Mouse (Mus musculus): ENCODE measurements at regions not wholly inside any gene's neighbourhood (a gene's known extent, or its start where the extent isn't known, plus 50 kb on each side); places are given as distances from the start of the nearest gene placed in this dataset.

GRCm38 (mm10) chr8:53954476-53955158, 122.8 kb upstream of the Vegfc start:
- H3K9ac ChIP-seq, result no peak overlapping the region
- no peaks in the 10 kb centered on the region for H3K27me3 ChIP-seq (ENCODE audit: insufficient read depth, low read length)
- DNase-seq (no peak), ATAC-seq (no peak)
- H3K9me3 ChIP-seq (ENCODE audit: low read length), result no peaks in the 10 kb centered on the region
- no peaks in the 10 kb centered on the region for H3K36me3 ChIP-seq (ENCODE audit: insufficient read depth)
- no peak overlapping the region for H3K4me2 ChIP-seq (ENCODE audit: low read depth)
- no peak overlapping the region for H3K4me3 ChIP-seq (ENCODE audit: low read depth, low read length)
- 51% methylated on average over 4 of the region's 4 CpGs for WGBS
- H3K4me1 ChIP-seq (ENCODE audit: insufficient read depth), result no peaks in the 10 kb centered on the region
- TF ChIP-seq CTCF (IDR thresholded peaks at IDR 0.05; ENCODE audit: low read depth), result no peak
- H3K27ac ChIP-seq (ENCODE audit: low read depth, low read length), result no peak overlapping the region

GRCm38 (mm10) chr8:53956148-53956547, 121.3 kb upstream of the Vegfc start:
- Histone ChIP-seq H3K36me3 (ENCODE audit: insufficient read depth) (no peaks in the 10 kb centered on the region), H3K4me3 (ENCODE audit: low read depth, low read length) (no peak overlapping the region), H3K9ac (no peak overlapping the region), H3K27me3 (ENCODE audit: insufficient read depth, low read length) (no peaks in the 10 kb centered on the region), H3K4me2 (ENCODE audit: low read depth) (no peak overlapping the region), H3K27ac (ENCODE audit: low read depth, low read length) (no peak overlapping the region), H3K4me1 (ENCODE audit: insufficient read depth) (no peaks in the 10 kb centered on the region), H3K9me3 (ENCODE audit: low read length) (no peaks in the 10 kb centered on the region)
- TF ChIP-seq CTCF (IDR thresholded peaks at IDR 0.05; ENCODE audit: low read depth), result no peak
- DNase-seq (no peak), ATAC-seq (no peak)
- 34% methylated on average over 2 of the region's 2 CpGs for WGBS

- TF ChIP-seq CTCF (IDR thresholded peaks at IDR 0.05; ENCODE audit: low read depth), result no peak
- Histone ChIP-seq H3K4me1 (ENCODE audit: insufficient read depth) (no peaks in the 10 kb centered on the region), H3K36me3 (ENCODE audit: insufficient read depth) (no peaks in the 10 kb centered on the region), H3K4me2 (ENCODE audit: low read depth) (no peak overlapping the region), H3K27me3 (ENCODE audit: insufficient read depth, low read length) (no peaks in the 10 kb centered on the region), H3K9ac (no peak overlapping the region), H3K9me3 (ENCODE audit: low read length) (no peaks in the 10 kb centered on the region), H3K4me3 (ENCODE audit: low read depth, low read length) (no peak overlapping the region), H3K27ac (ENCODE audit: low read depth, low read length) (no peak overlapping the region)
- ATAC-seq (no peak), DNase-seq (no peak)
- 84% methylated on average over 1 of the region's 1 CpGs for WGBS
These were observed 118.9 kb upstream of the Vegfc start for GRCm38 (mm10) chr8:53958548-53958947.

GRCm38 (mm10) chr8:53962993-53963392, 114.4 kb upstream of the Vegfc start:
- no peak for ATAC-seq
- no peak for TF ChIP-seq CTCF (IDR thresholded peaks at IDR 0.05; ENCODE audit: low read depth)
- Histone ChIP-seq H3K27me3 (ENCODE audit: insufficient read depth, low read length) (no peaks in the 10 kb centered on the region), H3K9ac (no peak overlapping the region), H3K27ac (ENCODE audit: low read depth, low read length) (no peak overlapping the region), H3K4me2 (ENCODE audit: low read depth) (no peak overlapping the region), H3K9me3 (ENCODE audit: low read length) (no peaks in the 10 kb centered on the region), H3K36me3 (ENCODE audit: insufficient read depth) (no peaks in the 10 kb centered on the region), H3K4me1 (ENCODE audit: insufficient read depth) (no peaks in the 10 kb centered on the region), H3K4me3 (ENCODE audit: low read depth, low read length) (no peak overlapping the region)
- 95% methylated on average over 1 of the region's 1 CpGs for WGBS
- no peak for DNase-seq

GRCm38 (mm10) chr8:53984296-53984695, 93.1 kb upstream of the Vegfc start:
- 91% methylated on average over 2 of the region's 2 CpGs for WGBS

GRCm38 (mm10) chr8:53985685-53986084, 91.7 kb upstream of the Vegfc start:
- H3K4me1 ChIP-seq (ENCODE audit: insufficient read depth), result no peaks in the 10 kb centered on the region
- WGBS, result 98% methylated on average over 1 of the region's 1 CpGs
- H3K36me3 ChIP-seq (ENCODE audit: insufficient read depth), result no peaks in the 10 kb centered on the region
- no peaks in the 10 kb centered on the region for H3K9me3 ChIP-seq (ENCODE audit: low read length)
- H3K27me3 ChIP-seq (ENCODE audit: insufficient read depth, low read length), result no peaks in the 10 kb centered on the region
- no peak for TF ChIP-seq CTCF (IDR thresholded peaks at IDR 0.05; ENCODE audit: low read depth)
- no peak overlapping the region for H3K9ac ChIP-seq
- no peak overlapping the region for H3K4me3 ChIP-seq (ENCODE audit: low read depth, low read length)
- ATAC-seq (no peak), DNase-seq (no peak)
- no peak overlapping the region for H3K4me2 ChIP-seq (ENCODE audit: low read depth)
- H3K27ac ChIP-seq (ENCODE audit: low read depth, low read length), result no peak overlapping the region

More at GRCm38 (mm10) chr8:53984296-53984695, 93.1 kb upstream of the Vegfc start:
- Histone ChIP-seq H3K4me3 (ENCODE audit: low read depth, low read length) (no peak overlapping the region), H3K4me2 (ENCODE audit: low read depth) (no peak overlapping the region), H3K9me3 (ENCODE audit: low read length) (no peaks in the 10 kb centered on the region), H3K27ac (ENCODE audit: low read depth, low read length) (no peak overlapping the region), H3K9ac (no peak overlapping the region), H3K36me3 (ENCODE audit: insufficient read depth) (no peaks in the 10 kb centered on the region), H3K4me1 (ENCODE audit: insufficient read depth) (no peaks in the 10 kb centered on the region), H3K27me3 (ENCODE audit: insufficient read depth, low read length) (no peaks in the 10 kb centered on the region)
- no peak for DNase-seq
- TF ChIP-seq CTCF (IDR thresholded peaks at IDR 0.05; ENCODE audit: low read depth), result no peak
- no peak for ATAC-seq

GRCm38 (mm10) chr8:53994208-53994607, 83.2 kb upstream of the Vegfc start:
- Histone ChIP-seq H3K27me3 (ENCODE audit: insufficient read depth, low read length) (no peaks in the 10 kb centered on the region), H3K4me2 (ENCODE audit: low read depth) (no peak overlapping the region), H3K4me3 (ENCODE audit: low read depth, low read length) (no peak overlapping the region), H3K4me1 (ENCODE audit: insufficient read depth) (no peaks in the 10 kb centered on the region), H3K9me3 (ENCODE audit: low read length) (no peaks in the 10 kb centered on the region), H3K36me3 (ENCODE audit: insufficient read depth) (no peaks in the 10 kb centered on the region), H3K9ac (no peak overlapping the region), H3K27ac (ENCODE audit: low read depth, low read length) (no peak overlapping the region)
- DNase-seq (no peak), ATAC-seq (no peak)
- 77% methylated on average over 3 of the region's 3 CpGs for WGBS
- TF ChIP-seq CTCF (IDR thresholded peaks at IDR 0.05; ENCODE audit: low read depth), result no peak
